Mouse (Mus musculus): ENCODE measurements around the gene Nlrp9c. TPM values are rescaled to one million over a fixed set of nuclear protein-coding genes. Genes with fewer than 3 reads are reported as not detected.
"Not testable (repeated sequence)": the region's sequence is repeated elsewhere in the genome, so short reads cannot be mapped to it uniquely, and the experiment has no call there.

Nlrp9c gene
- polyA plus RNA-seq (2017; shearing (Covaris generic)) = not detected

DNA sequence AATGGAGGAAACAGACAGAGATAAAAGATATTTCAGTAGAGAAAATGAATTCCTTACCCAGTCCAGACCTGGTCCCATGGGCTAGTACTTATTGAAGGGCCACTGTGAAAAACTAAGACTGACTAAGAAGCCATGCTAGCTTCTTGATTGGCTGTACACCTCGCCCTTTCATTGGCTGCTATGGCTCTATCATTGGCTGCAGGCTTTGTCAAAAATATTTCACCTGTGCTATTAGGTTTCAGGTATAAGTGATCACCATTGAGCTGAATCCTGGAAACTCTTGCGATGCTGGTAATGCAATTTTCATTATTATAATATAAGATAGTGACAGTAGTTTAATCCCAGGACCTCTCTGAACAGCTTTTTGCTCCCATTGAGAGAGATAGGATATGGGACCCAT, at the start of gene Nlrp9c:
Nlrp9c (minus strand) TSS at position 101 of the 400 bp plus-strand sequence.
- not testable (repeated sequence) for ATAC-seq

DNA sequence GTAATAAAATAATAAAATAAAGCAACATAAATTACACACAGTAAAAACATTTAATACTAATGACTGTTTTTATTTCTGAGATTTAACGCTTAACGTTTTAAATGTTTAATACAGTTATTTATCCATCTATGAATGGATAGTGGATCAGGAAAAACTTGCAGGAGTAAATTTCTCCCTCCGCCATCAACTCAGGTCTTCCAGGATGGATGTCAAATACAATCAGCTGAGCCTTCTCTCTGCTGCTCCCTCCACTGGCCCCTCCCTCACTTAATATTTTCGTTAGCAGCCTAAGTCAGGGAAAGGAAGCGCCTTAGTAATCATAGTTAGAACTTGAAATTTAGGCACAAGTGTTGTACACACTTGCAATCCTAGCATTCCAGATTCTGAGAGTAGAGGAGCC, 31.3 kb upstream of the Nlrp9c start, which contains the start of gene Nlrp4a:
Nlrp4a (plus strand) TSS at position 301 of the 400 bp plus-strand sequence.
- no peak for ATAC-seq

DNA sequence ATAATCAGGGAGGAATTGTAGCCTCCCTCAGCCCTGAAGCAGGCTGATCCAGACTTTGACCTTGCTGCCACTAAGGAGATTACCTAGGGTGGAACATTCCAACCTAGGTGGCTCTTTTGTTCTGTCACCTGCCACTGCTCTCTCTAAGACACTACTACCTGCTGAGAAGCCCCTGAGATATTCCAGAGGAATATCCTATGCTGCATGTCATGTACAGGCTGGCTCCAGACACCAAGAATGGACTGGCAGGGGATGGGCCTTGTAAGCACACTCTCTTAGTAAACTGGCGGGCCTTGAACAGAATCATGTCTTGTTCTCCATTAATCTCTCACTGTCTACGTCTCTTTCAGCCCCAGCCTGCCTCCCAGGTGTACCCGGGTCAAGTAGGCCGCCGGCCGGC, 11.7 kb downstream of the Nlrp9c start:
- not testable (repeated sequence) for ATAC-seq

DNA sequence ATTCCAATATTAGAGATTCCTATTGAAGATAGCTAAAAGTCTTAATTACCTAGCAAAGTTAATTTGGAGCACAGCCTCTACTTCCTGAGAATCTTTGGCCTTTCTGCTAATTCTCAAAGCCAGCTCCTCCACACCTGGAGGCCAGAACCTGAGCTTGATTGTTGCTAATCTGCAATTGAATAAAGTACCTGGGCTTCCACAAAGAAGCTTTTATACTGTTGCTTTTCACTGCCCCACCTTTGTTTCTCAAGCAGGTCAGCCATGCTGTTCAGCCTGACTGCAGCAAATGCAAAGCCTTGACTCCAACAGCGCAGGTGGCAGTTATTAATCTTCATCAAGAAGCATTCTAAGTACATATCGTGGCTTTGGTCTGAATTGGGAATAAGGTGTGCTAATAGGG, 12.4 kb downstream of the Nlrp9c start:
- not testable (repeated sequence) for ATAC-seq

DNA sequence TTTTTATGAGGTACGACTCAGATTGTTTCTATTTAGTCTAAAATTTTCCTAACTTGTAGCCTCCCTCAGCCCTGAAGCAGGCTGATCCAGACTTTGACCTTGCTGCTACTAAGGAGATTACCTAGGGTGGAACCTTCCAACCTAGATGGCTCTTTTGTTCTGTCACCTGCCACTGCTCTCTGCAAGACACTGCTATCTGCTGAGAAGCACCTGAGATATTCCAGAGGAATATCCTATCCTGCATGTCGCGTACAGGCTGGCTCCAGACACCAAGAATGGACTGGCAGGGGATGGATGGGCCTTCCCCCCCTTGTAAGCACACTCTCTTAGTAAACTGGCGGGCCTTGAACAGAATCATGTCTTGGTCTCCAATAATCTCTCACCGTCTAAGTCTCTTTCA, 16.8 kb downstream of the Nlrp9c start:
- not testable (repeated sequence) for ATAC-seq

DNA sequence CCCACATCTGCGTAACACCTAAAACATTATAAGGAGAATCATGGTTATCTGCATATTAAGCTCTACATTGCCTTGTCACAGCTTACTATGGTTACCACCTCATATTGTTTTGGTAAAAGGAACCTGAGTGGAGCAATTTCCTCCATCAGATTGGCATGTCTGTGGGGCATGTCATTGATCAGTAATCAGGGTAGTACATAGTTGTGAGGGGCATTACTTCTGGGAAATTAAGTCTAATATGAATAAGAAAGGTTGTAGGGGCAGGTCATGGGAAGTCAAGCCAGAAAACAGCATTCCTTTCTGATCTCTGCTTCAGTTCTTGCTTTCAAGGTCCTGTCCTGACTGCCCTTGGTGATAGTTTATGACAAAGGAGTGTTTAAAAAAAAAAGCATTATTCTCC, 22.7 kb downstream of the Nlrp9c start:
- ATAC-seq = no peak

DNA sequence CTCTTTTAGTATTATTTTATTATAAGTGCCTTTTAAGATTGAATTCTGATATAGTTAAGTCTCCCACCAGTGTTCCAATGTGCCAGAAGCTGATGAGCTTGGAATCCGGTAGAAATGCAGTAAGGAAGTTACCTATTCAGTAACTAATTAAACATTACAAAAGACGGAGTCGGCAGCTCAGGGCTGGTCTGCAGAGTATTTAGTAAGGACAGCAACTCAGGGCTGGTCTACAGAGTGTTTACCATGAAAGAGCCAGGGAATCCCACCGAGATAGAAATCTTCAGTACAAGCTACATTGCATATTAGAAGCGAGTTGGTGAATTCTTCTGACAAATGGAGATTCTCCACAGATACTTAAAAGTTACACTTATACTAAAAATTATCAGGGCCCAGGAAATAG, 30.3 kb downstream of the Nlrp9c start:
- ATAC-seq = not testable (repeated sequence)

DNA sequence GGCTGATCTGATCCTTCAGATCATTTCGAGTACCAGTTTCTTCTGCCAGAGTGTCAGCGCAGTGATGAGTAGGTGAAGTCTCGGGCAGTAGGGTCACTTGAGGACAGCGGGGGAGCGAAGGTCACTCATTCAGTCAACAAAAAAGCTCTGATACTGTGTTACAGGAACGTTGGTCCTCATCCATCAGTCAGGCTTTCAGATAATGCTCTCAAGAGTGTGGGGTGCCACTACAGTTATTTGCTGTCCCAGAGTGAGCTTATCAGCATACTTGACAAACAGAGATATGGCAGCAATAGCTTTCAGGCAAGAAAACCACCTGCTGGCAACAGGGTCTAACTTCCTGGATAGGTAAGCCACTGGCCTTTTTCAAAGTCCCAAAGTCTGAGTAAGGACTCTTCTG, 46.8 kb downstream of the Nlrp9c start:
- ATAC-seq = not testable (repeated sequence)

DNA sequence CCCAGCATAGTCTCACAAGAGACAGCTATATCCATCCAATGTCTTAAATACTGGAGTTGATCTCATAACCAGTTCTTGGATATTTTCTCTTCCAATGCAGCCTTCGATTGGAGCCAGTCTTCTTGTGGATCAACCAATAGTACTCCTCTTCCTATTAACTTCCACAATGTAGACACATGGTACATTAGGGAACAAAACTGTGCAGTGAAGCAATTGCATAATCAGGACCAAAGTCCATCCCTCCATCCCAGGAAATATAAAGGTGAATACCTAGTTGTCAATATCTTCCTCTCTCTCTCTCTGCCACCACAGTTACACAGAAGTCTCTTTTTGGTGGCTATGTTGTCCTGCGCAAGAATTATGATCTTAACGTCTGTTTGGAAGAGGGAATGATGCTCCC, 51.2 kb downstream of the Nlrp9c start:
- not testable (repeated sequence) for ATAC-seq

DNA sequence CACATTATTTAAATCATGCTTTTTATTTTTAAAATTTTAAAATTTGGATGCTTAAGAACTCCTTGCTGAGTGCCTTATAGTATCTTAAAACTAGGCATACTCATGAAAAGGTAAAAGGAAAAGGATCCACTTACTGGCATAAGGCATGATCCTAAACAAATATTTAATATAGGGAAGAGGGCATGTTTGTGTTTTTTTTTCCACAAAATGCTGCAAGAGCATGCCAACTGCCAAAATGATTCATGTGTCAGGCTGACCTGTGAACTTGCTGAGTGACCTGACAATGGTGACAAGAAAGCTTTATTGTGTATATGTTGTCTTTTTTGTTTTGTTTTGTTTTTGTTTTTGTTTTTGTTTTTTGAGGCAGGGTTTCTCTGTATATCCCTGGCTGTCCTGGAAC, 53.3 kb downstream of the Nlrp9c start:
- not testable (repeated sequence) for ATAC-seq

DNA sequence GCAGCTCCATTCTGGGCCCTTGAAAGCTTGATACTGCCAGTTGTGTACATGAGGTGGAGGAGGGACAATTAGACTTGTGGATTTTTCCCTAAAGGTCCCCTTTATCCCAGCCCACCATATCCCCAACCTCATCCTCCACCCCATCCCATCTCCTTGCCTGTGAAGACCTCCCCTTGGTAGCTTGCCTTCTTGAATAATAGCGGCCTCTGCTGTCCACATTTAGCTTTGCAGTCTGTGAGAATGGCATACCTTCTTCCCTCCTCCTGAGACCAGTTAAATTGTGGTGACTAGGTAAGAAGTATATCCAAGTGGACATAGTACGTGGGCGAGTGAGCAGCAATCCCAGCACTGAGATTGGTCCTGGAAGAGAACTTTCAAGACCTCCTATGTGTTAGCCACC, 83.1 kb downstream of the Nlrp9c start:
- ATAC-seq = not testable (repeated sequence)

DNA sequence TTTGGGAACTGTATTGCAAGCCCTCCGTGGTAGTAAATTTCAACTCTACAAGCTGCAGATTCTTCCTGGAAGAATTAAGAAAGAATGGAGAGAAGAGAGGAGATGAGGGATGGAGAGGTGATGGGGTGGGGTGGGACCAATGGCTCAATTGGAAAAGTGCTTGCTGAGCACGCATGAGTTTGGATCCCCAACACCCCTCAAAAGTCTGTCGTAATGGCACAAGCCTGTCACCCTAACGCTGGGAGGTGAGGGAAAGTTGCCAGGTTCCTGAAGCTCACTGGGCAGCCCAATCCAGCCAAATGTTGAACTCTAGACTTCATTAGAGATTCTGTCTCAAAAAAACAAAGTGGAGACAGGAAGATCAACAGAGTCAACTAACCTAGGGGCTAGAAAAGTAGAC, 87.7 kb downstream of the Nlrp9c start:
- not testable (repeated sequence) for ATAC-seq

DNA sequence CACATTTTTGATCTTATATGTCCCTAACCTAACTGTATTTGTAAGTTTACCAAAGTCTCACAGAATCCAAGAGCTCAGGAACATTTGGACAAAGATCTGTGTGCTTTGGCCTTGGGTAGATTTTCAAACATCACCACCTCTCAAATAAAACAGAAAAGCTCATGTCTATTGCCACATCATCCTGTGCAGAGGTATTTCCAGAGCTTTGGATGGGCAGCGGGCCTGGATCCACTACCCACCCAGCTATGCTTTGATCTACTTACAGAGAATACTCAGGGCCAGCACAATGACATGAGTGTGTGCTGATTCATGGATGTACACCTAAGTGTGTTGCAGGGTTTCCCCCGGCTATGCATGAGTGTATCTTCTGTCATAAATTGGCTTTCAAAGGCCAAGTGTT, 88.3 kb downstream of the Nlrp9c start:
- ATAC-seq = not testable (repeated sequence)

DNA sequence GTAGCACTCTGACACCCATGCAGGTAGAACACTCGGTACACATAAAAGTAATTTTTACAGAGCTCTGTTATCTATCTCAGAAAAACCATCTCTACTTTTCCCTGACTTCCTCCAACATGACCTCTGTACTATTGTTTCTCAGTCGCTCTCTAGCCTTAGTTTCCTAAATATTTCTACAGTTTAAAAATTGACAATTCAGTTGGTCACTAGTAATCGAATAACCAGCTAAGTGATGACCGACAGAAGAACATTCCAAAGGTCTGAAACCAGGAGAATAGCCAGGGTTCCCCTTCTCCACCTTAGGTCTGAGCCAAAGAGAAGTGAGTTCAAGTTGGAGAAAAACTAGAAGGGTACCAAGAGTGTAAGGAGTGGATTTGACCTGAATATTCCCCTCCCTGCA, 91.7 kb downstream of the Nlrp9c start:
- ATAC-seq = not testable (repeated sequence)

DNA sequence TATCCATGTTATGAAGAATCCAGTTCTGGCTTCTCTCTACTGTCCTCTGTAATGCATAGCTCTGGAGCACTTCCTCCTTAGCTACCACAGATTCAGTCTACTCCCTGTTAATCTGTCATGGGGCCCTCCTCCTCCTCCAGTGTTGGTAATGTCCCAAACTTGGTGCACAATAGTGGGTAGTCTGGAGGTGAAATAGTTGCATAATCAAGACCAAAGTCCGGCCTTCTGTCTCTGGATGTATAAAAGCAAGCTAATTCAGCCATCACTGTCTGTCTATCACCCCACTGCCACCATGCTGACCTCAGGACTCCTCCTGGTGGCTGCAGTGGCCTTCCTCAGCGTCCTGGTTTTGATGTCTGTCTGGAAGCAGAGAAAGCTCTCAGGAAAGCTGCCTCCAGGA, 96.6 kb downstream of the Nlrp9c start, which contains the start of gene Cyp2a4:
Cyp2a4 (plus strand) TSS at position 244 of the 400 bp plus-strand sequence.
- ATAC-seq = not testable (repeated sequence)

DNA sequence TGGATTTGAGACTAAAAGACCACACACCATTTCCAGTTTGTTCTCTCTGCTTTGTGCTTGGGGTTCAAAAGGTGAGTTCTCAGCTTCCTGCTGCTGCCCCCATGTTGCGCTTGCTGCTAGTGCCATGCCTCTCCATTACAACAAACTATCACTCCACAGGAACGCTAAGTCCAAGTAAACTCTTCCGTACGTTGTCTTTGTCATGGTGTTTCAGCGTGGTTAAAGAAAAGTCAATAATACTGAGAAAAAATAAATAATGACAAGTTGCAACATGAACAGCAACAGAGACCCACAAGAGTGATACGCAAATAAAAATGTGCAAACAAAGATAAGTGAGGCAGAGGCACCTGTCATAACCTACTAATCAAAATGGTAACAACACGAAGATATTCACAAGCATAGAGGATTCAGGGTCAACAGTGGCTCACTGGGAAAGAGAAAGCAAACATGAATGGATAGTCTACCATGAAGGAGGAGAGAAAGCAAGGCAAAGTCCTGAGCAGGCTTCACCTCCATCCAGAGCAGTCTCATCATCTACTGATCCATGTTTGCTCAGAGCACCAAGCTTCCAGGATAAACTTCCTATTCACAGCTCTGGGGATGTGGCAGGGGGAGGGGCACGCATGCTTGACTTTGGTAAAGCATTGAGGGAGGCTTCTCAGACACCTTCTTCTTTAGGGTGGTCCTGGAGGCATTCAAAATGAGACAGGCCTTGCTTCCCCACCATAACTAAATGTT, 99.9 kb downstream of the Nlrp9c start:
- ATAC-seq = not testable (repeated sequence)

Other genes with a start within 250 kb of the Nlrp9c start
- not detected for gene Cyp2b9, start 230.3 kb downstream of the Nlrp9c start, polyA plus RNA-seq (2017; shearing (Covaris generic))
- under 1 TPM in 1 of 2 experiments, not detected in 1; 0.13 TPM for gene Vmn1r184, start 143.4 kb downstream of the Nlrp9c start, polyA plus RNA-seq (2017; shearing (Covaris generic))
- not detected for gene Cyp2a4, start 96.5 kb downstream of the Nlrp9c start, polyA plus RNA-seq (2017; shearing (Covaris generic))
- not detected for gene Nlrp4a, start 31.4 kb upstream of the Nlrp9c start, polyA plus RNA-seq (2017; shearing (Covaris generic))
- not detected for gene Nlrp9a, start 131.3 kb upstream of the Nlrp9c start, polyA plus RNA-seq (2017; shearing (Covaris generic))
- not detected for gene Vmn1r185, start 214.8 kb upstream of the Nlrp9c start, polyA plus RNA-seq (2017; shearing (Covaris generic))

Data from activated CD4-positive, CD25-positive, alpha-beta regulatory T cell, adult 4 months (primary cell).